Mouse (Mus musculus) frontal cortex, adult 2 months (tissue): ENCODE results near the gene Rpl23. TPM values are rescaled to one million over a fixed set of nuclear protein-coding genes. Genes with fewer than 3 reads are reported as not detected.

ENCODE experiments used
- DNase-seq, 2 experiments: peaks; one replicate each; pipeline ENCODE4 v3.0.0; 2022; ENCODE audit warnings: low spot score in 1 of 2; ENCODE audit errors: extremely low spot score in 1 of 2
- polyA plus RNA-seq: library from polyadenylated mRNA; depleted of rRNA; stranded (reverse); fragments of >200 nt; gene quantifications from 2 replicates; pipeline ENCODE4 v1.2.3, GENCODE M21; 2012; rRNA removed

The Rpl23 gene
- 342 and 345 TPM in 2 replicates for polyA plus RNA-seq

- DNase-seq, result peak; percentile 98 to 100
These were observed at the start of gene Rpl23 for GRCm38 (mm10) chr11:97781832-97782563. Rpl23 (minus strand) TSS chr11:97782437.

DNA sequence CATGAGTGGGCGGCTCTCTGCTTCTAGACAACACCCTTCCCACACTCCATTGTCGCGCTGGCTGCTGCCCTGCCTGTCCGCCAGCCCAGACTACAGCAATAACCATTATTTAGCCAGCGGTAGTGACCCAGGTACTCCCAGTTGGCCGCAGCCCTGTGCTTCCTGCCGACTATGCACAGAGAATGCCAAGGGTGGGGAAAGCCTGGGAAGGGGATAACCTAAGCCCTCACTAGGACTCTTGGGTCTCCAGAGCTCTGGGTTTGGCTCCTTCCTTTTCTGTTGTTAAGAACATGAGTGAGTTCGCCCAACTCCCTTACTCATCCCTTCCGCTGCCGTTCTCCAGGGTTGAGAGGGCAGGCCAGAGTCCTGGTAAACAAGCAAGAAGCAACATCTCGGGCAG is 49.8 kb upstream of the Rpl23 start:
- DNase-seq, result no peak

- no peak for DNase-seq
These were observed 48.3 kb upstream of the Rpl23 start for GRCm38 (mm10) chr11:97830501-97830900.

GRCm38 (mm10) chr11:97829913-97830476 is 47.8 kb upstream of the Rpl23 start:
- no peak for DNase-seq

- DNase-seq, result no peak
These were observed 47.1 kb upstream of the Rpl23 start for GRCm38 (mm10) chr11:97829365-97829764.

- DNase-seq, result peak in 1 of 2 experiments; percentile 56
These were observed 45.4 kb upstream of the Rpl23 start for GRCm38 (mm10) chr11:97827654-97828053.

- DNase-seq, result no peak
These were observed 44.2 kb upstream of the Rpl23 start for GRCm38 (mm10) chr11:97826414-97826813.

DNA sequence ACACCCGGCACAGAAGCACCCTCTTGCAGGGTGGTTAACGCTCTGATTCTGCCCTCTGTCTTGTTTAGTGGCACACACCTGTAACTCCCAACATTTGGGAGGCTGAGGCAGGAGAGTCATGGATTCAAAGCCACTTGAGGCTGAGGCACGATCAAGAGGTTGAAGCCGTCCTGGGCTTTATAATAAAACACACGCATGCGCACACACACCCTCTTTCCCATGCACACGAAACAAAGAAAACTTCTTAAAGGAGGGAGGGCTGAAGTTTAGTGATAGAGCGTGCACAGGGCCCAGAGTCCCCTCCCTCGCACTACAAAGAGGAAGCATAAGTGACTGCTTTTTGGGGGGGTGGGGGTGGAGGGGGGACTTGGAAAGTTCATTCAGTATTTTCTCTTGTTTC is 43.7 kb upstream of the Rpl23 start:
- DNase-seq, result no peak

GRCm38 (mm10) chr11:97825295-97825694 is 43.1 kb upstream of the Rpl23 start:
- DNase-seq, result no peak

DNA sequence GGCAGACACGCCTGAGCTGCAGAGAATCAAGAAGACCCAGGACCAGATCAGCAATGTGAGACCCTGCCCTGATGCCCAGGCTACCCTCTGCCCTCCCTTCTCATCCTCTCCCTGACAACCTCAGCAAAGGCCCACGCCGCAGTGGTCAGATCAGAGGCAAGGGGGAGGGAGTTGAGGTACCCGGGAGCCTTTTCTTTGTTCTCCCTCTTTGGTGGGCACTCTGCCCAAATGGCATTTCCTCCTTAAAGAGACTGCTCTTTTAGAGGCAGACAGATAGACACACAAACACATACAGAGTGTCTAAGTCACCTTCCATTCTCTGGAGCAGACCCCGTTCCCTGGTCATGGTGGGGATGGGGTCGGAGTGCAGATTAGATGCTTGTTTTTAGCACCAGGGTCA is 42.7 kb upstream of the Rpl23 start:
- DNase-seq, result no peak

- no peak for DNase-seq
These were observed 41.9 kb upstream of the Rpl23 start for GRCm38 (mm10) chr11:97824168-97824567.

DNA sequence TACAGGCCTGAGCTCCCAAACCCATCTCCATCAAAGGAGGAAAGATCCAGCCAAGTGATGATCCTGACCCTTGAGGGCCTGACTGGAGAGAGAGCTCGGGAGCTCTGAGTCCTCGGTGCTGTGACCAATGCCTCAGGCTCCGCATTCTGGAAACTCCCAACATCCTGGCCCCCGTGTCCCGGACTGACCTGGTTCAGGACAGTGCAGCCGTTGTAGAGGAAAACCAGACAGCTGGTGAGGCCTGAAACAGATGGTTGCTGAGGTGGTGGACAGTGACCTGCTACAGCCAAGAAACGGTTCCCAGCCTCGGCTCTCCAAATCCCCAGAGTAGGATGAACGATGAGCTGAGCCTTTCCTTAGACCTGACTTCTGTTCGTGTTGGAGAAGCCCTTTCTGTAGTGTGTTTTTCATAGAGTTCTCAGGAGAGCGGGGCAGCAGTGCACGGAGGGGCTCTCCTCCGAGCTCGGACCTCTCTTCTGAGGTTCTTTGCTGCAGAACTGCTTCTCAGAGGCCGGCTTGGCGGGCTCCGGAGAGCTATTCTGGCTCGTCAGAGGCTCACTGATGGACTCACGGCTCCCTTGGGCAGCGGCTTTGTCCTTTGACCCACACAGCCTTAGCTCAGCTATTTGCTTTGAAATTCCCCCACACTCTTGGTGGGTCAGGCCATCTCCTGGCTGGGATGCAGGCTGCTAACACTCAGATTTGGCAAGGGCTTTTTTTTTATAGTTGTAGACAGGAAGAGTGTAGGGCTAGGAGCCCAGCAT is 40.8 kb upstream of the Rpl23 start:
- no peak for DNase-seq

DNA sequence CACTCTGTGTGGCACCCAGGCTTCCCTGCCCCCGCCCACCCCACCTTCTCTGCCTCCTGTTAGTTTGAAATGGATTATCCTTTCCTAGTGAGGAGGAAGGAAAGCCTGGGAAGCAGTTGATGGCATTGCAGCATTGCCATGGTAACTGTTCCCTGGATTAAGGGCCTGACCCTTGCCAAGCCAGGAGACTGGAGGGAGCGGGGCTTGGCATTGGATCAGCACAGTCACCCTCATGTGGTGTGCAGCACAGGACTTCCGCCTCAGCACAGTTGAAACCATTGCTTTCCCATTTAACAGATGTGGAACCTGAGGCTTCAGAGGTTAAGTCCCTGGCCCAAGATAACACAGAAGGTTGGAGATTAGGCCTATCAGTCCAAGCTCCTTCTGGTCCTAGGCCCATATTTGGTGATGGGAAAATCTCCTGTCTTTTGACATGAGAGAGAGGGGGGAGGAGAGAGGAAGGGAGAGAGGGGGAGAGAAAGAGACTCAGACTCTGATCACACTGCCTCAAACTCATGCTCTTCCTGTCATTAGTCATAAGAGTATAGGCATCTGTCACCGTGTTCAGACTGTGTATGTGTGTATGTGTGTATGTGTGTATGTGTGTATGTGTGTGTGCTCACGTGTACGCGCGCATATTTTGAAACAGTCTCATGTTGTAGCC is 39.3 kb upstream of the Rpl23 start:
- DNase-seq, result no peak

- DNase-seq, result no peak
These were observed 38.6 kb upstream of the Rpl23 start for GRCm38 (mm10) chr11:97820840-97821239.

- DNase-seq, result no peak
These were observed 37.7 kb upstream of the Rpl23 start for GRCm38 (mm10) chr11:97819923-97820322.

DNA sequence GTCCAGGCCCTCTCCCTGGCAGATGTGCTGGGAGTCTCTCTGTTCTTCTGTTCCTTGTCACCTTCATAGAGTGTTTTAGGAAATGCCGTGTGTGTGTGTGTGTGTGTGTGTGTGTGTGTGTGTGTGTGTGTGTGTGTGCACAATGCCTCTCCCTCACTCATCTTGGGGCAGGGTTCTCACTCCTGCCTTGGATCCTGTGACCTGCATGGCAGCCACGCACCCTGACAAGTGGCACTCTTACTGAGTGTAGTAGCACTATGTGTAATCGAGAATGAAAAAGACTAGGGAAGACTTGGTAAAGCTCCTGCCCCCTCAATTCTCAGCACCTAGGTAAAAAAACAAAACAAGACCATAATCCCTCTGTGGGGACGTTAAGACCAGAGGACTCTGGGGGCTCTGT is 36.9 kb upstream of the Rpl23 start:
- no peak for DNase-seq

DNA sequence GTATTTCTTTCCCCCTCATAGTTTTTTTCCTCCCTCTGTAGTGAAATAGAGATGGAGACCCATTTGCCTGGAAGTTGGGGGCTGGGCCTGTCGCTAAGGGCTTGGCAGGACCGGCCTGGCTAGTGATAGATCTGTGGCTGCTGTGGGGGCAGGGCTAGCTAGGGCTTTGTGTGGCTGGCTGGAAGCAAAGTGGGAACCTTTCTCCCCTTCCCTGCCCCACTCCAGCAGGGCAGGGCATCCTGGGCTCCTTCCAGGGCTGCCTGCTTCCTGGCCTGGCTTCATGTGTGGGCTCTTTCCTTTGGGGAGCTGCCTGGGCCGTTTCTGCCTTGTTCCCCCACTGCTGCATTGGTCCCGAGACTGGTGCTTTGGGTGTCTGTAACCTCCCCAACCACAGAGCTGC is 36.3 kb upstream of the Rpl23 start:
- DNase-seq, result no peak

GRCm38 (mm10) chr11:97818003-97818402 is 35.8 kb upstream of the Rpl23 start:
- no peak for DNase-seq

DNA sequence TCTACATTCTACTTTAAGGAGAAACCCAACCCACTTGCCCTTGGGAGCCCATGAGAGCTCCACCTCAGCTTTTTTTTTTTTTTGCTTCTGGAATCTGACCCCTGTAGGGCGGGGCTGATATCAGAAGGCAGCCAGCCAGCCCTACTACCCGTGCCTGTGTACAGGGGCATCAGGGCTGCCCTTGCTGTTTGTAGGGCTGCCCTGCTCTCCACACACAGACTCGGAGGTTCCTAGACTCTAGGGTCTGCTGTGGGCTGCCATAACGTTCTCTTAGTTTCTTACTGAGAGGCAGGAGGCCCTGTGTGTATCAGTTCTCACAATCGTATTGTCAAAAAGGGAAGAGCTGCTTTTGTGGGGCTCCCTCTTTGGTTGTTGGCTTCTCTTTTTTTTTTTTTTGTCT is 35.1 kb upstream of the Rpl23 start:
- no peak for DNase-seq

- DNase-seq, result no peak
These were observed 34.7 kb upstream of the Rpl23 start for GRCm38 (mm10) chr11:97816916-97817315.

DNA sequence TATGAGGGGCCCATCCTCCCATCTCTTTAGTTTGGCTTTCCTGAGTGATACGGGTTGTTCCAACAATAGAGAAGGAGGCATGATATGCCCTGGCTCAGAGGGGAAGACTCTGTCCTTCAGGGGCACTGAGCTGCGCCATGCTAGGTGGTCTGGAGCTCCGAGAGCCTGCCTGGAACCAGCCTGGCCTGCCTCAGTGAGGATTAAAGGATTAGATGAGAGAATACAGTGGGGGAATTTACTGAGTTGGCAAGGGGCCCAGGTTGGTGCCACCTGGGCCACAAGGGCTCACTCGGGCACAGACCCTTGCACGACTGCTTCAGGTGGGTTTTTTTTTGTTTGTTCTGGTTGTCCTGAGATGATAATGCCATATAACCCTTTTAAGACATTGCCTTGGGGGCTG is 33.9 kb upstream of the Rpl23 start:
- DNase-seq, result no peak
